Mouse (Mus musculus): ENCODE data around the gene Dnaaf1. TPM values are rescaled to one million over a fixed set of nuclear protein-coding genes. Genes with fewer than 3 reads are reported as not detected.

Dnaaf1 gene
- not detected for total RNA-seq (2021)

DNA sequence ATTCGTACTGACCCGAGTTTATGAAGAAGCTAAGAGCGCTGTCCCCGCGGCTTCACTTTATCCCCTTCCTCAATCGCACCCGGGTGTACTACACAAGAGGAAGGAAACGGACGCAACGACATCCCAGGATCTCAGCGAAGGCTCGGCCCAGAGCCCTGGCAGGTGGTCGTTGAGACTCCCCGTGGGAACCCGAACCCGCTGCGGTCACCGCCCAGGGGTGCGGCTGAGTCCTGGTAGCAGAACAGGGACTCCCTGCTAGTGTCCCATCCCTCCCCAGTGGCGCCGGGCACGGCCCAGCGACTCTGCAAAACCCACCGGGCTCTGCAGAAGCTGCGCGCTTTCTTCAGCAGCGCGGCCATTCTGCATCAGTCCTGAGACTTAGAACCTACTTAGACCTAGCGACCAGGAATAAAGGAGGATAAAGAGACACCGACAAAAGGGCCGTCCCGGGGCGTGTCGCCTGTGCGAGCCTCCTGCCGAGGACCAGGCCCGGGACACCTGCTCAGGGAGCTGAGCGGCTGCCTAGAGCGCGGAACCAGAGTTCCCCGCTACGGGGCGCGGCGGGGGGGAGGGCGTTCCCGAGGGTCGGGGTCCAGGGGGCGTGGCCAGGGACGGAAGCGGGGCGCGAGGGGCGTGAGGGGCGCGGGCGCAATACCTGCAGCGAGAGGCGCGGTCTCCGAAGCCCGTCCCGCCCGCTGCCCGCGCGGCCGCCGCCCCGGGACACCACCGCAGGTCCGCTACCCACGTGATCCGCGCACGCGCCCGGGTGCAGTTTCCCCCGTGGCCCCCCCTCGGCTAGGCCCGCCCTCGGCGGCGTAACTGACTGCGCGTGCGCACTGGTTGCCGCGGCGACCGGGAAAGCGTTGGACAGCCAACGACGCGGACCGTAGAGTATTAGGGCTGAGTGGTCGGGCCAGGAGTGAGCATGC is at the start of gene Dnaaf1, which contains the start of gene Hsdl1:
Gene Dnaaf1 (plus strand): TSS at position 799 of the 929 bp plus-strand sequence.
Gene Hsdl1 (minus strand): TSS at position 747 of the 929 bp plus-strand sequence.
- peak; percentile 98 for DNase-seq

DNA sequence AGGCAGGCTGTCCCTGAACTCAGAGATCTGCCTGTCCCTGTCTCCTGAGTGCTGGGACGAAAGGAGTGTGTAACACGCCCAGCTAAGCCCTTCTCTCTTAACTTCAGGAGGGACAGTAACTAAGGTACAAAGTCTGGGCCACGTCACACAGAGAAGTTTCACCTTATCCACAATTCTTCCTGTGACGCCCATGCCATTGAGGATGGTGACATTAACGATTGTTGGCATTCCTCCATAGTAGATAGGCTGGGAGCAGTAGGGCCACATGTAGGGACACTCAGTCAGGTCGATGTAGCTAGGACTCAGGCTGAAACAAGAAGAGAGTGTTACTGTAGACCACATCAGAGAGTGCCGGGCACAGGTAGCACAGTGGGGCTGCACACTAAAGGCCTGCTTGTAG is 46.3 kb upstream of the Dnaaf1 start:
- no peak for DNase-seq

DNA sequence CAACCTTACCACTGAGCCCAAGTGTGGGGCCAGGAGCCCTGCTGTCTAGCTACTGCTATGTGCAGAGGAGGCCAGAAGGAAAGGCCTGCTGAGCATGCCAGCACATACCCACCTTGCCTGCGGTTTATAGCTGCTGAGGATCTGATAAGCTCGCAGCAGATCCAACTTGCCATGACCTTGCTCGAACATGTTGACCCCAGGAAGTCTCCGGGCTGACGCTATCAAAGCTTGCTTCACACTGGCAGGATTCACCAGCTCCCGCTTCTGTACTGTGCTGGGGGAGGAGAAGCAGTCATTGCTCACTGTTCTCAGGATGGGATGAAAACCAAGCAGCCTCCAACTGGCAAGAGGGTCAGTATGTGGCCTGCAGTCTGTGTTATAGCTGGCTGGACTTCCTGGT is 44.1 kb upstream of the Dnaaf1 start:
- DNase-seq = no peak

DNA sequence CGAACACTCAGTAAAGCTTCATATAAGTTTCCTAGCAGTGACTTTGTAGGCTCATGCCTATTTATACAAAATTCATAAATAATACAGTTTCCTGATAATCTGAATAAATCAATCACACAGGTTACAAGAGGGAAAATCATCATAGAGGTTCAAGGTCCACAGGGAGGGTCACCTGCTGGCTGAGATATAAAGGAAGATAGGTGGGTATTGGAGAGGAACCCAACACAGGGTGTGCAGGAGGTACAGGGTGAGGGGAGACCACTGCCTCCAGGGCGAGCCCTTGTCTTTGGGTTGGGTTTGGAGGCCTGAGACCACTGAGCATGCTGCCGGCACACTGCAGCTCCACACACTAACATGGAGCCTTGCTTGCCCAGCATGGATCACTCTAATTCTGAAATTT is 43.6 kb upstream of the Dnaaf1 start:
- DNase-seq = no peak

DNA sequence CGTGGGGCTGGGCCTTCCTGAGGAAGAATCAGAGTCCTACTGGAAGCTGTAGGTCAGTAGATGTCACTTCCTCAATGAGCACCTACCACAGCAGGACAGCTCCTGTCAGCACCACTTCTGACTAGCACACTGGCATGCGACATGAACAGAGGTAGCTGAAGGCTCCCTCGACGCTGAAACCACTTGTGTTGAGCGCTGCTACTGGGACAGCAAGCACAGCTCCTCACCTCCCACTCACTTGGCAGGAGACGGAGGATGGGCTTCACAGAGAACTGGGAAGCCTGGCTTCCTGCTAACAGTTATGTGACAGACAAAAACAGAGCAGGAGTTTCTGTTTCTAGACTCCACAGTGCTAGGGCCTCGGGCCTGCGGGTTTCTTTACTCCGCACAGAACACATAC is 43.1 kb upstream of the Dnaaf1 start:
- DNase-seq = peak; percentile 12

DNA sequence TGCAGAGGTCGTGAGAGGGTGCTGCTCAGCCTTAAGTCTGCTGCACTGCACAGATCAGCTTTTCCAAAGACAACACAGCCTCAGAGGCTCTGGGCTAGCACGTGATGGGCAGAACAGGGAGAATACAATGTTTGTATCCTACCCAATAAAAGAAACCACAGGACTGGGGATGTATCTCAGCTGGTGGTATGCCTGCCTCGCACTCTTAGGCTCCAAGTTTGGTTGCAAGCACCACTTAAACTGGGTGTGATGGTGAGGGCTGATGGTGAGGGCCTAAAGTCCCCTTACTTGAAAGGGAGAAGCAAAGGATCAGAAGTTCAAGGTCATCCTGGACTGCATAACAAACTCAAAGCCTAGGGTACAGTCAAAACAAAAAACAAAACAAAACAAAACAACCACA is 30.4 kb upstream of the Dnaaf1 start:
- DNase-seq = no peak

DNA sequence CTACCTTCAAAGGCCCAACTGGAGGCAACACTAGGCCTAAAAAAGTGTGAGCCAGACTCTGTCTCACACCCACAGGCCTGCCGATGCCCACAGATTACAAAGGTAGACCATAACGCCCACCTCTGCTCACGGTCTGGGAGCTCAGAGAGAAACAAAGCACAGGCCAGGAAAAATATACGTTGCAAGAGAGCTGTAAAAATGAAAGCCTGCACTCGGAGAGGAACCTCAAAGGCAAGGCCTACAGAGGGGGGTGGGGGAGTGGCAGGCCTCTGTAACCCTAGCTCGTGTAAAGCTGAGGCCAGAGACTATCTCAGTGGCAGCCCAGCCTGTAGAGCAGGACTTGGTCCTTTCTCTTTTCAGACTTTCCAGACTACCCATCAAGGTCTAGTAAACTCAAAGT is 29.9 kb upstream of the Dnaaf1 start:
- DNase-seq = no peak

DNA sequence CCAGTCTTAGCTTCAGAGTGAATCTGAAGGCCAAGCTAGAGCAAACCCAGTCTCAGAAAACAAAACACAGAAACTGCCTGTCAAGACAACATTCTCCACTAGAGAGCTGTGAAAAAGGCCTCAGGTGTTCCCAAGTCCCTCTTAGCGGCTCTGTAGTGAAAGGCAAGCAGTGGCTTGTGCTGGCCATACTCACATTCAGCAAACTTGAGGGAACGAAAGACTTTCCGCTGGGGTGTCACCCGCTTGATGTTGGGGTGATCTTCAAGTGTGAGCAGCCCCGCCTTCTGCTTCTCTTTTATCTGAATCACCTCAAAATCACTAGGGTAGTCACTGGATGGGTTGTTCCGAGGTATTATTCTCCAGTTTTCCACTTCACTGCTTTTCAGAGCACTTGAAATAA is 29.2 kb upstream of the Dnaaf1 start:
- no peak for DNase-seq

DNA sequence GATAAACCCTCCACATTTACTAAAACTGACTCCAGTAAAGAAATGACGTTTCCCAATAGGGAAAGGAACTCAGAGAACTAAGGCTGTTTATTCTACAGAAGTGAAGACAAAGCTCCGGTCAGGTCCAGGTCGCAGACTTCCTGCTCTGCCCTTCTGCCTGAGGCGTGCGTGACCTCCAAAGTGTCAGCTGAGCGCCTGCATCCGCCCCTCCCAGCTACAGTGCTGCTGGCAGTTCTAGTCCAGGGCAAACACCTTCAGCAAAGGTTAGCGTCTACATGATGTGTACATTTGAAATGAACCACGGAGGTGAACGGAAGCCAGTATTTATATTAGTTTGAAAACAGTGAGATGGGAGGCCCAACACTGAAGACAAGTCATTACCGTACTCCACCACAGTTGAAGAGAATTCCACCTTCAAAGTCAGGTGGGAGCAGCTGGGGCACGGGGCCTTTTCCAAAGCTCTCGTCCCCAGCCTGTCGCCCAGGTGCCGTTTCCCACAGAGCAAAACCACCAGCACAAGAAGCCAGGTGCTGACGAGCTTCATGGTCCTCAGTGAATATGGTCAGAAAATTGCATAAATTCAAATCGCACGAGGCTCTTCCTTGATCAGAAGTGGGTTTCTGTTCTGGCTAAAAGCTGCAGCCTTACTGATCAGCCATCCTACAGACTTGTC is 27.9 kb upstream of the Dnaaf1 start:
- DNase-seq = no peak

DNA sequence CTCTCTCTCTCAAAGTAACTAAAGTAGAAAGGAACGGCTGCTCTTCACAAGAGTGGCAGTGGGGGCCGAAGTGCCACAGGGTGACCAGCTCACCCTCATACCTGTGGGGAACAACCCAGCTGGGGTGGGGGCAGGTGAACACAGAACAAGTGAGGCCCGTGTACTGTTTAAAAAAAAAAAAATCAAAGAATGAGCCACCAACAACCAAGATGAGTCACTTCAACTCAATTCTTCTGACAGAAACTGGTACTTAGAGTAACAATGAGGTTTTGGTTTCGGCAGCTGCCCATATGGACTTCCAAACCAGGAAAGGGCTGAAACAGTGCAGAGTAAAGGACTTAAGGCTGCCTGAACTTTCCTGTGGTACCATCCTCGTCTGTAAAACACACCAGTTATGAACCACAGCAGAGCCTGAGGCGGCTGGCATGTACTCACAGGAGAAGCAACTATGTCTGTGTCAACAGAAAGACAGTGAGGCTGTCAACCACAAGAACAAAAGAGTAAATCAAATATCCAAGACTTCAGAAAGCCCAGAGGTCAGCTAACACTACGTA is 26.4 kb upstream of the Dnaaf1 start:
- DNase-seq = no peak

DNA sequence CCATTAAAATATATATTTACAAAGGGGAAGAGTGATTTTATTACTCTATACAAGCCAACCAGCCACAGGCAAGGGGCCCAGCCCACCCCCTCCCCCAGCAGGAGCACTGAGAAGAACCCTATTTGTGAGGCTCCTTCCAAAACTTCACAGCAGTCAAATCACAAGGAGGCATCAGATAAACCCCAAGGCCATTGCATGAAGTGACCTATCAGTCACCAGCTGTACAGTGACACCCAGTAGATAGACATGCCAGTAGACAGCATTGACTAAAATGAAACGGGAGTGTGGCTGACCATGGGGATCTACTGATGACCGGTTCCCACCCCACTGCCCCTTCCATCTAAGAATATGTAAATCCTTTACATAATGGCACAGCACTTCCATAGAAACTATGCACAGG is 22.1 kb upstream of the Dnaaf1 start:
- no peak for DNase-seq

DNA sequence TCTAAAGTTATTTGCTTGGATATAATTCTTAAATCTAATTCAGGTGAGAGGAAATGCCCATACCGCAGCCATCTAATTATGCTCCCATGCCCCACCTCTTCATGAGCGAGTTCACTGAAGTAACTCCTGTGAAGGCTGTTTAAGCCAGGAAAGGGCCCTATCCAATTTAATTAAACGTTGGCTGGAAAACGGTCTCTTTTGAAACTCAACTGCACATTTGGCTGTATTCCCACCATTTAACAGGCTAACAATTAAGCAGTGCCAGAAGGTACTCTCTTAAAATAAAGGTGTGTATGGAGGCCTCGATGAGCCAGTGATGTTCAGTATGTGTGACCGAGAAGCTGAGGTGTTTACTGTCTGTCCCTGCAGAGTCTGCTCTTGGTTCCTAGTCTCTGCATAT is 19.2 kb upstream of the Dnaaf1 start:
- no peak for DNase-seq

DNA sequence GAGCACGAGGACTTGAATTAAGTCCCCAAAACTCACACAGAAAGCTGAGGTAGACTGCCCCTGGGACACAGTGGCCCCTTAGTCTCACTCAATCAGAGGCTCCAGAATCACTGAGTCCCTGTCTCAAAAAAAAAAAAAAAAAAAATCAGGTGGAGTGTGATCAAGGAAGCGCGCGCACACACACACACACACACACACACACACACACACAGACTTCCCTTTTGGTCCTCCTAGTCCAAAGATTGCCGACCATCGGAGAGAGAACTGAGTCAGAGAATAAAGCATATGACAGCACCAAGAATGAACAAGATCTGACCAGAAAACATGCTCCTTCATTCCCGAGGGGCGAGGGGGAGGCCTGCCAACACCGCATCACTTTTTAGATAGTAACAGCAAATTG is 17.9 kb upstream of the Dnaaf1 start:
- no peak for DNase-seq

DNA sequence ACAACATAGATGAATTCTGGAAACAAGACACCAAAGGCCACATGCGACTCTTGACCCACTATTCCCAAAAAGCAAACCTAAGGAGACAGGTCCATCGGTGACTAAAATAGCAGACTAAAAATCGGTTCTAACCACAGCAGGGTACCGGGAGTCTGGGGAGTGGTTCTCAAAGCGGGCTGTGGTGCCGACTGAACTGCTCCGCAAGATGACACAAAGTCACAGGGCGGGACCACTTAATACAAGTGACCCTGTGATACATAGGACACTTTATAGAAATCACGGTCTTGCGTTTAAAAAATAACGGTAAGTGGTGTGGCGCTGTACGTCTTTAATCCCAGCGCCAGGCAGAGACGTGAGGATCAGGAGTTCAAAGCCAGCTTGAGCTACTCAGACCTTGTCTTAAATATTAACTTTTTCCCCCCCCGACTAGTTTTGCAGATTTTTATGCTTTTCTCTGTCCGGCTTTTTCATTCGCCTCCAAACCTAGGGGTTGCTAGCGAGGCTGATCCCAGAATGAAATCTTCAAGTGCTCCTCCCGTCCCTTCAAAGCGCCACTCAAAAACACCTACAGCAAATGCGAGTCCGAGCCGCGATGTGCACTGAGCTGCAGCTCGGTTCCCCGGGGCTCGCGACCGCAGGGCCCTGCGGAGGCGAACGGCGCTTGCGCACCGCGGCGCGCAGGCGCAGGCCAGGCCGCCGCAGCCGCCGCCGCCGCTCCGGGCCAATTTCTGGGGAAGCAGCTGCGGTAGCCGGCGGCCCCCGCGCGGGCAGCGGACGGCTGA is 17.0 kb upstream of the Dnaaf1 start:
- no peak for DNase-seq

DNA sequence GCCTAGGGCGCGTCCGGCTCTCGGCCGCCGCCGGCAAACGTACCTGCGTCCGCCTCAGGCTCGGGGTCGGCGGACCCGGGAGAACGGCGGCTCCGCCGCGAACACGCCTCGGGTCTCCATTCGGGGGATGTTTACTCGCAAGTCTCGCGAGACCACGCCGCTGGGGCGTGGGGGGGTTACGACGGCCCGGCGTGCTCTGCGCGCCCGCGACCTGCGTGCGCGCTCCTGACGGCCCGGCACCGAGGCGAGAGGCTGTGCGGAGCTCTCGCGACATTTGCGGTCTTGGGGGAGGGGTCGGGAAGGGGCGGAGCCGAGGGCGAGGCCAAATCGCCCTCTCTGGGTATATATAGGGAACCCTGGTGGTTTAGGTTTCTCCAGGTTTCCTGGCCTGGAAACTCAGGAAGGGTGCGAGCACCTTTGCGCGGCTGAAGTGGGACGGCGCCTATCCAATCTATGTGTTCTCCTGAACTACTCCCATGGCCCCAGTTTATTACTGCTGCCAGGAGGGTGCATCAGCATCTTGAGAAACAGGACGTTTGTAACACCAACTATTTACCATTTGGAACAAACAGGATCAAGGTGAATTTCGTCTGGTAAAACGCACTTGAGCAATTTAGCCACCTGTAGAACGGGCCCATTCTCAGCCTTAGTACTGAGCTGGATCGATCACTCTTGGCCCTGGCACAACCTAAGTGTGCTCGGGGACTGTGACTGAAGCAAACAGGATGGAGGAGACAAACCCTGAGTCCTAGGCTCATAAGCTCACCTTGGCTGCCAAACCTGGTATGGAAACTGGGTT is 16.2 kb upstream of the Dnaaf1 start, which contains the start of gene Mbtps1:
Gene Mbtps1 (minus strand): TSS at position 133 of the 799 bp plus-strand sequence.
- peak; percentile 99 for DNase-seq

DNA sequence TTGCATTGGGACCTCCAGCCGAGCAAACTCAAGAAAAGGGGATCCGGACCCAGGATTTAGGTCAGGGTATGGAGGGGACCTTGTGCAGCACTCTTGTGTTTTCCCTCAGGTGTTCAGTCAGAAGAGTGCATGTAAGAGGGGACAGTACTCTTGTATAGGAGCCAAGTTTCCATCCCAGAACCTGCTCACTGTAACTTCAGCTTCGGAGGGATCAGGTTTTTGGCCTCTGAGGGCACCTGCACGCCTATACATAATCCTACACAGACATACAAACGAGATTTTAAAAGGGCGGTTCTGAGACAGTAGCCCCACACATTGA is 15.7 kb upstream of the Dnaaf1 start:
- DNase-seq = no peak

DNA sequence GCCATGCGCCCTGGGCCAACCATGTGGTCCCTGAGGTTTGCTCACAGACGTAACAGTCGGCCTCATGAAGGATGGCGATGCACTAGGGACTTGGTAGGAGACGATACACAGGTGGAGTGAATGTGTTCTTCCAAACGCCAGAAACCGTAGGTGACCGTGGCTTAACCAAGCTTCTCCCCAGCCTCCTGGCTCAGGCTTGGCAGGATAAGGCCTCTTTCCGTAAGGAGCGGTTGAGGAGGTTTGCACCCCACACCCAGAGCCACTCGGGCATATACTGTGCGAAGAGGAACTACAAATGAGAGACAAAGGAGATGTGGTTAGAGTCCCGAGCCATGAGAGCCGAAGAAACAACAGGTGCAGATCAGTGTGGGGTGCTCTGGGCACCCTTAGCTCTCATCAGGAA is 11.2 kb upstream of the Dnaaf1 start:
- DNase-seq = no peak

DNA sequence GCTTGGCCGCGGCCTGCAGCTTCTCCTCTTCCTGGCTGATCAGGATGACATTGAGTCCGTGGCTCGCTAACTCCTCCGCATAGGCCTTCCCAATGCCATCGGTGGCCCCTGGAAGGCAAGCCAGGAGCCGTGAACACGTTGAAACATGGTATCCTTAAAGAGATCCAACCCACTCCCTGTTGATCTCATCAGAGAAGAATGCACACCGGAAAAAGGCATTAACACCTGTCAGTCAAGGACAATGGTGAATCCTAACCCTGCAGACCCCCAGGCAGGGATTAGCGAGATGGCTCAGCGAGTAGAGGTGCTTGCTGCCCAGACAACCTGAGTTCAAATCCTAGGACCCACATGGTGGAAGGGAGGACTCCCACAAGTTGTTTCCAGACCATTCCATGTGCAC is 8.7 kb upstream of the Dnaaf1 start:
- DNase-seq = no peak

DNA sequence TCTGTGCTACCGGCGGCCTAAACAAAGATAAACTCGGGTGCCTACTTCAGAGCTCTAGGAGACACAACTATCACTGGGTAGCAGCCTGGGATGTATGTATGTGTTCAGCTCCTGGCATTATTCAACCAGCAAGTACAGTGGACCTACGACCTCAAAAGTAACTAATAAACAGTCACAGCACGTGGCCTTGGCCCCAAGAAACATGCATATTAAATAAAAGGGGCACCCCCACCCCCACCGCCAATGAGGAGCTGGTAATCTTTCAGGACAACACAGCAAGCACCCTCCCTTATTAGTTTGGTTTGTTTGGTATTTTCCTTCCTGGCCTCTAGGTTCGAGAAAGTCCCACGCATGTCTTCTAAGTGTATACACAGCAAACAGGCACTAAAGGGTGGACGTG is 6.8 kb upstream of the Dnaaf1 start:
- no peak for DNase-seq

DNA sequence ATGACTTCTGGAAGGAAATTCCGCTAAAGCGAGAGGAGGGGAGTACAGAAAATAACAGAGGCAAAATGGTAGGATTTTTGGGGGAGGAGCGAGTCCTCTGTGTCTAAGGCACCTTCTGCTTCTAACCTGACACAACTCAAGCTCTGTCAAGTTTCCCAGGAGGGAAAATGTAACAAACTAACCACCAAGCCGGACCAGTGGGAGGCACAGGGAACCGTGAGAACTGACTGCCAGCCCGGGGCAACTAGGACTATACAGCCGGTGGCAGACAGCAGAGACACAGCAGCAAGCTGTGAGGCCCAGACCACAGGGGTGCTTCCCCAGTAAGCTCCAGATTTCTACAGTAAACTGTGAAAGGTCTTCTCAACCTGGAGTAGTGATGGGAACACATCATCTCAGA is 6.1 kb upstream of the Dnaaf1 start:
- DNase-seq = no peak

DNA sequence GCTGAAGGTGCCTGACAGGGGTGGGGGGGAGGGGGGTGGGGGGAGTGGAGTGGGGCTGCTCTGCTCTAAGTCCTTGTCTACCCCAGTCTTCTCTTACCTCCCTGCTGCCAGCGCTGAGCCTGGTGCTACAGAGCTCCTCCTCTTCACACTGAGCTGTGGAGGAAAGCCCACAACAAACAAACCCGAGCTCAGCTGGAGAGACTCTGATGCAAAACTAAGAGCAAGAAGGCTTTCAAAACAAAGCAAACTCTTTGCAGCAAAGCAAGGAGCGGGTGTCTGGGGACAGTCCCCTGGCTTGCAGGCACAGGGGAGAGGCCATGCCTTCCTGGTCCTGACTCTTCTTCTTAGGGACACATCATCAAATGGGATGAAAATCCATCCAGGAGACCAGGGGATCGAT is 5.2 kb upstream of the Dnaaf1 start:
- no peak for DNase-seq

DNA sequence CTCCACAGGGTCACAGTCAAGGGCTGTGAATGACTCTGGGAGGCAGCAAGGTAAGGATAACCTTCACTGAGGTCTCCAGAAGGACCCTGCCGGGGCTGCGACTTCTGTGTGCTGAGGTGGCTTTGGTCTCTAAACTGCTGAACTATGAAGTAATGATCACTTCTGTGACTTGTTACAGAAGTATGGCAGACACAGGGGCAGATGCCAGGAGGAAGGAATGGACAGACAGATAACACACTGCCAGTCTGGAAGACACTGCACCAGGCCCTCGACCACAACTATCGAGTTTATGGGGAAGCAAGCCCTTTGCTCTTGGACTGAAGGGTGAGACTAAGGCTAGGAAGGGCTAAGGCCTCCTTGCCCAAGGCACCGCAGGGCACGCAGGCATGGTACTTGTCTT is 3.9 kb upstream of the Dnaaf1 start:
- DNase-seq = no peak
